Mouse (Mus musculus) heart, embryonic 10.5 days (tissue): ENCODE results near the gene Hmgcl. TPM values are rescaled to one million over a fixed set of nuclear protein-coding genes. Genes with fewer than 3 reads are reported as not detected.
A peak's percentile ranks its signal among the peaks of the same experiment; 100 is the strongest.

Experiments
- DNase-seq: peaks from one replicate; pipeline ENCODE4 v3.0.0-alpha.2; 2017; ENCODE audit warnings: low spot score
- H3K27ac ChIP-seq: fragments of 300-500 bp; sonication (generic); 2 replicates; pipeline ENCODE4 v1.5.1; 2016; ENCODE audit warnings: mild to moderate bottlenecking
- H3K27me3 ChIP-seq: fragments of 300-500 bp; sonication (generic); 2 replicates; pipeline ENCODE4 v1.6.1; 2016; ENCODE audit warnings: mild to moderate bottlenecking; ENCODE audit not compliant: poor library complexity, insufficient read depth, severe bottlenecking
- H3K36me3 ChIP-seq: fragments of 300-500 bp; sonication (generic); 2 replicates; pipeline ENCODE4 v1.6.1; 2016; ENCODE audit warnings: mild to moderate bottlenecking, moderate library complexity
- H3K4me1 ChIP-seq: fragments of 300-500 bp; sonication (generic); 2 replicates; pipeline ENCODE4 v1.6.1; 2016; ENCODE audit warnings: mild to moderate bottlenecking
- H3K4me3 ChIP-seq: fragments of 300-500 bp; sonication (generic); 2 replicates; pipeline ENCODE4 v1.5.1; 2016; ENCODE audit warnings: mild to moderate bottlenecking, moderate library complexity
- H3K9me3 ChIP-seq: fragments of 300-500 bp; sonication (generic); 2 replicates; pipeline ENCODE4 v1.6.1; 2016; ENCODE audit warnings: mild to moderate bottlenecking, moderate library complexity
- WGBS: fragments of 180-500 bp; shearing (Covaris S2); methylation state at CpG from one replicate; pipeline ENCODE4 v1.1.7; 2016; 5-methylcytosine and 5-hydroxymethylcytosine counted together
- polyA plus RNA-seq: library from polyadenylated mRNA; unstranded; fragments of >200 nt; fragmentation: Nextera tagmentation; extraction: Ambion mirVana; gene quantifications from 2 replicates; pipeline ENCODE4 v1.2.1, GENCODE M21; 2016

The Hmgcl gene
- polyA plus RNA-seq, 1 experiment from 2014 or later, result 67.5 TPM

DNA sequence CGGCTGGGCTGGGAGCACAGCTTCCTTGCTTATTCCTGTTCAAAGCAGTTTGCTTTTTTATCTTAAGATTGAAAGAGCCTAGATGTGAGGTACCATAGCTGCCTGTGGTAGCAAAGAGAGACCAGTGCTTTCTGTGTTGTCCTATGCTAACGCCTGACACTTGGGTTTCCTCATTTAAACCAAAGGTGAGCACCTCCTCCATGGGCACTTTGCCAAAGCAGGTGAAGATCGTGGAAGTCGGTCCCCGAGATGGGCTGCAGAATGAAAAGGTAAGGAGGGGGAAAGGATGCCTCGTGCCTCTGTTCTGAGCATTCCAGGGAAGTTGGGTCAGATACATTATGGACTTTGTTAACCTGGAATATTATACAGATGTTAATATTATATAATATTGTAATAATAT is 4.1 kb downstream of the Hmgcl start:
- H3K27me3 ChIP-seq, result no peaks in the 10 kb centered on the region
- H3K4me3 ChIP-seq, result no peak overlapping the region
- H3K4me1 ChIP-seq, result peaks cover 24% of the 10 kb centered on the region
- H3K27ac ChIP-seq, result no peak overlapping the region
- 84% methylated on average over 6 of the region's 6 CpGs for WGBS
- peaks cover 34% of the 10 kb centered on the region for H3K36me3 ChIP-seq
- DNase-seq, result no peak
- peaks cover 5% of the 10 kb centered on the region; the same call in 1 of the 2 replicates for H3K9me3 ChIP-seq

DNA sequence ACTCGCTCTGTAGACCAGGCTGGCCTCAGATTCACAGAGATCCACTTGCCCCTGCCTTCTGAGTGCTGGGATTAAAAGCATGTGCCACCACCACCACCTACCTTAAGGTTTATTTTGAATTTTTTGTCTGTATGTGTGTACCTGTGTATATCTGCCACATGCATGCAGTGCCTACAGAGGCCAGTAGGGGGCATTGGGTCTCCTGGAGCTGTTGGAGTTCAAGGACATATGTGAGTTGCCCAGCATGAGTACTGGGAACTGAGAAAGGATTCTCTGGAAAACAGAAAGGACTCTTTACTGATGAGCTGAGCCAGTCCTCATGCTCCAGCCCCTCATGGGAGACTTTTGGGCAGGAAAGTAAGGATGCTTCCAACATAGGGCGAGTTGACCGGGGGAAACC is 5.3 kb downstream of the Hmgcl start:
- no peak overlapping the region for H3K4me3 ChIP-seq
- DNase-seq, result no peak
- H3K27me3 ChIP-seq, result no peaks in the 10 kb centered on the region
- WGBS, result 90% methylated on average over 3 of the region's 3 CpGs
- H3K36me3 ChIP-seq, result peaks cover 45% of the 10 kb centered on the region
- no peak overlapping the region for H3K27ac ChIP-seq
- H3K4me1 ChIP-seq, result peaks cover 18% of the 10 kb centered on the region
- peaks cover 5% of the 10 kb centered on the region; the same call in 1 of the 2 replicates for H3K9me3 ChIP-seq

- peaks cover 50% of the 10 kb centered on the region for H3K36me3 ChIP-seq
- no peak overlapping the region for H3K4me3 ChIP-seq
- peaks cover 14% of the 10 kb centered on the region for H3K4me1 ChIP-seq
- peaks cover 5% of the 10 kb centered on the region; the same call in 1 of the 2 replicates for H3K9me3 ChIP-seq
- H3K27me3 ChIP-seq, result no peaks in the 10 kb centered on the region
- H3K27ac ChIP-seq, result no peak overlapping the region
- DNase-seq, result no peak
- 87% methylated on average over 3 of the region's 3 CpGs for WGBS
Measured at GRCm38 (mm10) chr4:135953179-135953578, 6.9 kb downstream of the Hmgcl start.

- H3K27ac ChIP-seq, result no peak overlapping the region
- peaks cover 58% of the 10 kb centered on the region for H3K36me3 ChIP-seq
- no peak overlapping the region for H3K4me3 ChIP-seq
- H3K9me3 ChIP-seq, result peaks cover 5% of the 10 kb centered on the region; the same call in 1 of the 2 replicates
- no peak for DNase-seq
- 12% methylated on average over 2 of the region's 2 CpGs for WGBS
- peaks cover 10% of the 10 kb centered on the region for H3K4me1 ChIP-seq
- H3K27me3 ChIP-seq, result no peaks in the 10 kb centered on the region
Measured at GRCm38 (mm10) chr4:135954241-135954640, 8.0 kb downstream of the Hmgcl start.

DNA sequence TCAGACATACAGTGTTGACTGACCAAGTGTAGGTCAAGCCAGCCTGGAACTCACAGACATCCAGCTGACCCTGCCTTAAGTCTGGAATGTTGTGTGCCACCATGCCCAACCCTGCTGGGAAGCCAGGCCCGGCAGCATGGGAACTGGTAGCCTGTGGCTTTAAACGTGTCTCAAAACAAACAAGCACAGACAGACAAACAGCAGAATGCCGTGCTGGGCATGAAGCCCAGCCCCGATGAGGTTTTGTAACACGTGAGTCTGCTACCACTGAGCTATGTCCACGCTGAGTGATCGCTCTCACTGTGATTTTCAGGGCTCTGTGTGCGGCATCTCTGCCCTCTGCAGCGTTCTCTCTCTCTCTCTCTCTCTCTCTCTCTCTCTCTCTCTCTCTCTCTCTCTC is 9.6 kb downstream of the Hmgcl start:
- H3K4me1 ChIP-seq, result peaks cover 4% of the 10 kb centered on the region; the same call in 1 of the 2 replicates
- peaks cover 71% of the 10 kb centered on the region for H3K36me3 ChIP-seq
- DNase-seq, result no peak
- H3K9me3 ChIP-seq, result peaks cover 5% of the 10 kb centered on the region; the same call in 1 of the 2 replicates
- H3K27me3 ChIP-seq, result no peaks in the 10 kb centered on the region
- WGBS, result 84% methylated on average over 9 of the region's 9 CpGs
- H3K4me3 ChIP-seq, result no peak overlapping the region
- no peak overlapping the region for H3K27ac ChIP-seq

DNA sequence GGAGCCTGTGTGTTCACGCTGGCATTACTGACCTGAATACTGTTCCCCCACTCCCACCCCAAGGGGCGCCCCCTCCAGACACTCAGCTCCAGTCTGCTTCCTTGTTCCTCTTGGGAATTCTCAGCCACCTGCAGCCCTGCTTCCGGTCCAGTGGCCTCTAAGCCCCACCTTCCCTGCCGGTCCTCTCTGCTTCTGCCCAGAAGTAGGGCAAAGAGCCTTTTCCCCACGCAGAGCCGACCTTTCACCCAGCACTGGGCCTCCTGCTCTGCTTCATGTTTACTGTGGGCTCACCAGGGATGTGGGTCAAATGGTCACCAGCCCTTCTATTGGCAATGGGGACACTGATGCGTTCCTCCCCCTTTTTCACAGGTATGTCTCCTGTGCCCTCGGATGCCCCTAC is 12.1 kb downstream of the Hmgcl start:
- H3K27ac ChIP-seq, result no peak overlapping the region
- H3K4me1 ChIP-seq, result peaks cover 12% of the 10 kb centered on the region
- H3K27me3 ChIP-seq, result no peaks in the 10 kb centered on the region
- H3K9me3 ChIP-seq, result no peaks in the 10 kb centered on the region
- no peak overlapping the region for H3K4me3 ChIP-seq
- 72% methylated on average over 8 of the region's 8 CpGs for WGBS
- H3K36me3 ChIP-seq, result peaks cover 48% of the 10 kb centered on the region
- DNase-seq, result no peak

DNA sequence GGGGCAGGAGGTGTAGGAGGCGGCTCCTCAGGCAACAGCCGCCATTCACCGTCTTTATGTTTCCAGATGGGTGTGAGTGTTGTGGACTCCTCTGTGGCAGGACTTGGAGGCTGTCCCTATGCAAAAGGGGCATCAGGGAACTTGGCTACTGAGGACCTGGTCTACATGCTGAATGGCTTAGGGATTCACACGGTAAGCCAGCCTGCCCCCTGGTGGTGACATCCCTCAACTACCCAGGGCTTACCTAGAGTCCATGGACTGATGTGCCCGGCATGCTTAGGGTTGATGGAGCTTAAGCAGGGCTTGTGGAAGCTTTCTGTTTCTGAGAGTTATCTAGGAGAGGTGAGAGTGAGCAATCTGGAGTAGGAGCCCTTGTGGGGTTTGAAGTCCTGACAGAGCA is 14.5 kb downstream of the Hmgcl start:
- WGBS, result 27% methylated on average over 5 of the region's 5 CpGs
- Histone ChIP-seq H3K4me3 (no peak overlapping the region), H3K27me3 (no peaks in the 10 kb centered on the region), H3K27ac (no peak overlapping the region), H3K4me1 (peaks cover 28% of the 10 kb centered on the region), H3K36me3 (peaks cover 40% of the 10 kb centered on the region), H3K9me3 (no peaks in the 10 kb centered on the region)
- DNase-seq, result peak; percentile 94

DNA sequence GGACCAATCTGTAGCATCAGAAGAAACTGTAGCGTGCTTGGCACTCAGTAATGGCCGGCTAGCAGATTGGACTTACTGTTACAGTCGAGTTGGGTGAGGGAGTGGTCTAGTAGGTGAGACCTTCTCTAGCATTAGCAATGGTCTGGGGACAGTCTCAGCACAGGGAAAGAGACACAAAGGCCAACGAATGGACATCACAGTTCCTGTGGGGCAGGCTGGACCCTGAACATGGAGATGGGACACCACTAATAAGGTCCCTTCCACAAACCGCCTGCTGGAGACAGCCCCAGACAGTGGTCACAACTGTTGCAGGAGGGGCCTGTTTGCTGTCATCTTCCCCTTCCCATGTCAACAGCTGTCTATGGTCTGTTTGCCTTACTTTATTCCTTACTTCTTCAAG is 15.5 kb downstream of the Hmgcl start:
- H3K27ac ChIP-seq, result no peak overlapping the region
- no peaks in the 10 kb centered on the region for H3K27me3 ChIP-seq
- no peaks in the 10 kb centered on the region for H3K9me3 ChIP-seq
- no peak for DNase-seq
- 85% methylated on average over 5 of the region's 5 CpGs for WGBS
- peaks cover 40% of the 10 kb centered on the region for H3K36me3 ChIP-seq
- H3K4me1 ChIP-seq, result peaks cover 28% of the 10 kb centered on the region
- H3K4me3 ChIP-seq, result no peak overlapping the region

DNA sequence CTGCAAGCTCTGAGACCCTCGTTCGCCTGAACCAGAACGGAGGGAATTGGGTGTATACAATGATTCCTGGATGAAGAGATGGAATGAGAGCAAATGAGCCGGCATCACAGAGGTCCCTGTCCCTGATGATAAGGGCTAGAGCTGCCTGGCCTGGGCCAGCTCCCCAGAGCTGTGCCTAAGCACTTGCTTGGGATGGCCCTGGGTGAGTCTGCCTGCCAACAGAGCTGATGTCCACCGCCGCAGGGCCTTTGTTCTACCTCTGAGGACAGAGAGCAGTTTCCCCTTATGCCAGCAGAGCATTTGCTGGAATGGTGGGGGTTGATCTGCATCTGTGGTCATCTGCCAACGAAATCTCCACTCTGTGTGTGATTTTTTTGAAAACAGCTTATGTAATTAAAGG is 15.9 kb downstream of the Hmgcl start:
- peak overlapping the region; percentile 97 for H3K27ac ChIP-seq
- 89% methylated on average over 7 of the region's 7 CpGs for WGBS
- H3K4me3 ChIP-seq, result peak overlapping the region; percentile 83; the same call in 1 of the 2 replicates
- H3K9me3 ChIP-seq, result no peaks in the 10 kb centered on the region
- no peaks in the 10 kb centered on the region for H3K27me3 ChIP-seq
- DNase-seq, result no peak
- H3K4me1 ChIP-seq, result peaks cover 28% of the 10 kb centered on the region
- H3K36me3 ChIP-seq, result peaks cover 45% of the 10 kb centered on the region

DNA sequence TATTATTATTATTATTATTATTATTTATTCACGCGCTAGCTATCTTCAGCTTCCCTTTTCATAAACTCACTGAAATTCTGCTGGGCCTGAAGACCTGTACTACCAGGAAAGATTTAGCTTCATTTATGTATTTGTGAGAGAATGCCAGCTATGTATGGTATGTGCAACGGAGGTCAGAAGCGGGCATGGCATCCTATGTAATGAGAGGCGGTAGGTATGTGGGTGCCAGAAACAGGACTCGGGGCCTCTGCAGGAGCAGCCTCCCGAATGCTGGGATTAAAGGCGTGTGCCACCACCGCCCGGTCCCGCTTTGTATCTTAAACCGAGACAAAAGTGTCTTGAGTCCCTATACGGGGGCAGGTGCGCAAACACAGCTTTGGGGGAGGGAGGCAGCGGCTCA is 16.7 kb downstream of the Hmgcl start:
- DNase-seq, result no peak
- 4% methylated on average over 15 of the region's 15 CpGs for WGBS

DNA sequence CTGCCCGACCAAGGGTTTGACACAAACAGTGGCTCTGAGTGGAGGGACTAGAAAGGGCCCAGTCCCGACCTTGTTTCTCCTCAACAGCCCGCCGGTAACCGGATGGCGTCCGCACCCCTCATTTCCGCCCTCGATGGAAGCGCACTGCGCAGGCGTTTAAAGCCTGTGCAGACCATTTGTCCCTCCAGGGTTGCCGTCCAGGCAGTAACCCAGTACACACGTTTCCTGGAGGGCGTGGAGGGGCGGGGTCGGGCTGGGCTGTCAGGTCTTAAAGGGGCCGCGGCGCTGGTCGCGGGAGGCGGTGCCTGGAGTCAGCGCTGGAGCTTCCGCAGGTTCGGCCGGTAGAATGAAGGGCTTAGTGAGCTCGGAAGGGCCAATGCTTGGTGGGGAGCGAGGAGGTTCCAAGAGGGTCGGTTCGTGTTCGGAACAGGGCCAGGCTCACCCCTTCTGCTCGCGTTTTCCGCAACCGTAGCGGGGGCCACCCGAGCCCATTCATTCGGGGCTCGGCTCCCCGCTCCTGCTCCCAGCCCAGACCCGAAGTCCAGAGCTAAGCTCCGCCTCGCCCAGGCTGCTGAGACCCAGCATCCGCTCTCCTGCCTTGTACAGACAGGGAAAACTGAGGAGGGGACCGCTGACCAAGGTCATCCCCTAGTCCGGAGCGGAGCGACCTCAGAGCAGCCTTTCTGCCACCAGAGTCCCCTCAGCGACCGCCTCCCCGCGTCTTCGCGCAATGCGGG is 17.4 kb downstream of the Hmgcl start, which contains the start of gene Gale:
TSS of gene Gale (plus strand) at position 271 of the 737 bp plus-strand sequence.
- peak; percentile 98 for DNase-seq
- H3K4me3 ChIP-seq, result peak within 1 kb of the TSS; percentile 83
- WGBS, result under 1% methylated on average over 56 of the region's 56 CpGs
- H3K9me3 ChIP-seq, result no peaks in the 10 kb centered on the region
- H3K27ac ChIP-seq, result peak within 1 kb of the TSS; percentile 97
- no peaks in the 10 kb centered on the region for H3K27me3 ChIP-seq
- H3K4me1 ChIP-seq, result peaks cover 33% of the 10 kb centered on the region
- H3K36me3 ChIP-seq, result peaks cover 55% of the 10 kb centered on the region

More for the DNA sequence above, 16.7 kb downstream of the Hmgcl start:
- Histone ChIP-seq H3K27ac (peak overlapping the region; percentile 97), H3K9me3 (no peaks in the 10 kb centered on the region), H3K27me3 (no peaks in the 10 kb centered on the region), H3K4me1 (peaks cover 28% of the 10 kb centered on the region), H3K36me3 (peaks cover 50% of the 10 kb centered on the region), H3K4me3 (peak overlapping the region; percentile 83)

- no peak for DNase-seq
- Histone ChIP-seq H3K4me1 (peaks cover 41% of the 10 kb centered on the region), H3K27ac (peak overlapping the region; percentile 97), H3K27me3 (no peaks in the 10 kb centered on the region), H3K4me3 (peak overlapping the region; percentile 83), H3K36me3 (peaks cover 55% of the 10 kb centered on the region), H3K9me3 (no peaks in the 10 kb centered on the region)
- 6% methylated on average over 12 of the region's 12 CpGs for WGBS
Measured at GRCm38 (mm10) chr4:135964426-135964825, 18.2 kb downstream of the Hmgcl start.

DNA sequence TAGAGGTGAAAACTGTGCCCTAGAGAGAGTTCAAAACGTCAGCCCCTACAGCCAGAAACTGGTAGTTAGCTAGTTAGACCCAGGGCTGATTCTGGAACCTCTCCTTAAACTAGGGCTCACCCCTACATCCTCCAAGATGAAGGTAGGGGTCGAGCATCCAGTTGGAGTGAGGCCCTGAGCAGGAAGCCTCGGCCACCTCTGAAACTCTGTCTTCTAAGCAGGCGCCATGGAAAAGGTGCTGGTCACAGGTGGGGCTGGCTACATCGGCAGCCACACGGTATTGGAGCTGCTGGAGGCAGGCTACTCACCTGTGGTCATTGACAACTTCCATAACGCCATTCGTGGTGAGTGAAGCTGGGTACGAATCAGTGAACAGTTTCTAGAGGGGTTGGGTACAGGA is 18.9 kb downstream of the Hmgcl start:
- peaks cover 55% of the 10 kb centered on the region for H3K36me3 ChIP-seq
- H3K27ac ChIP-seq, result no peak overlapping the region
- no peaks in the 10 kb centered on the region for H3K27me3 ChIP-seq
- 0 out of 2 replicates have a peak overlapping the region, but pooled peaks have one; percentile 83 for H3K4me3 ChIP-seq
- peaks cover 44% of the 10 kb centered on the region for H3K4me1 ChIP-seq
- no peaks in the 10 kb centered on the region for H3K9me3 ChIP-seq
- 75% methylated on average over 9 of the region's 9 CpGs for WGBS
- no peak for DNase-seq
